Mouse (Mus musculus) neural tube, embryonic 13.5 days (tissue): ENCODE data around the gene Sptbn1. TPM values are rescaled to one million over a fixed set of nuclear protein-coding genes. Genes with fewer than 3 reads are reported as not detected.
A peak's percentile ranks its signal among the peaks of the same experiment; 100 is the strongest.

Source experiments
- ATAC-seq: fragments of 200-750 bp; cut with Nextera tagmentation; 2 replicates; pipeline ENCODE4 v1.8.0; 2017; ENCODE audit warnings: low read depth, mild to moderate bottlenecking, moderate TSS enrichment, moderate library complexity
- H3K27ac ChIP-seq: fragments of 300-500 bp; sonication (generic); replicated peaks from 2 replicates; pipeline ENCODE4 v1.5.1; 2015; ENCODE audit warnings: moderate library complexity, mild to moderate bottlenecking, inconsistent platforms
- H3K27me3 ChIP-seq: fragments of 300-500 bp; sonication (generic); 2 replicates; pipeline ENCODE4 v1.6.1; 2015; ENCODE audit warnings: mild to moderate bottlenecking, inconsistent platforms
- H3K36me3 ChIP-seq: fragments of 300-500 bp; sonication (generic); 2 replicates; pipeline ENCODE4 v1.6.1; 2015; ENCODE audit warnings: mild to moderate bottlenecking, inconsistent platforms
- H3K4me1 ChIP-seq: fragments of 300-500 bp; sonication (generic); replicated peaks from 2 replicates; pipeline ENCODE4 v1.6.1; 2015; ENCODE audit warnings: inconsistent platforms
- H3K4me2 ChIP-seq: fragments of 300-500 bp; sonication (generic); 2 replicates; pipeline ENCODE4 v1.6.1; 2015; ENCODE audit warnings: inconsistent platforms, mild to moderate bottlenecking, moderate library complexity
- H3K4me3 ChIP-seq: fragments of 300-500 bp; sonication (generic); 2 replicates; pipeline ENCODE4 v1.5.1; 2015; ENCODE audit warnings: mild to moderate bottlenecking, inconsistent platforms
- H3K9ac ChIP-seq: fragments of 300-500 bp; sonication (generic); 2 replicates; pipeline ENCODE4 v1.6.1; 2015; ENCODE audit warnings: moderate library complexity, mild to moderate bottlenecking, inconsistent platforms
- H3K9me3 ChIP-seq: fragments of 300-500 bp; sonication (generic); 2 replicates; pipeline ENCODE4 v1.6.1; 2016; ENCODE audit warnings: inconsistent platforms
- WGBS: fragments of 180-500 bp; shearing (Covaris S2); methylation state at CpG from one replicate; pipeline ENCODE4 v1.1.7; 2015; 5-methylcytosine and 5-hydroxymethylcytosine counted together
- polyA plus RNA-seq: library from polyadenylated mRNA; unstranded; fragments of >200 nt; fragmentation: Nextera tagmentation; extraction: Ambion mirVana; gene quantifications from 2 replicates; pipeline ENCODE4 v1.2.1, GENCODE M21; 2015

The Sptbn1 gene
- polyA plus RNA-seq, 1 experiment from 2014 or later, result 183 TPM

DNA sequence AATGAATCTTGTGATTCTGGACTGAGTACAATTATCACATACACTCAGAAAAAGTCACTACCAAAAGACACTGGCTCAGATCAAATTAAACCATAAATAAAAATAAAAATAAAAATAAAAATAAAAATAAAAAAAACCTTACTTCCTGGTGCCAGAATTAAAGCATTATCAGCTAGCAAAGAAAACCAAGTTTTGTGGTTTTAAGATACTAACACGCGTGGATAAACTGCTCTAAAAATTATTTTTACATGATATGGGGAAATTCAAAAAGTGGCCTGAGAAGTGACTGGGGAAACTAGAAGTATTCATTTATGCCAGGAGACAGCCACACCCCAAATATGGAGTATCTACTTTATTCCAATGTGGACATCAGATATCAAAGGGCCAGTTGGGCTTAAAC lies 89.8 kb downstream of the Sptbn1 start:
- no peak overlapping the region for H3K4me3 ChIP-seq
- 99% methylated on average over 2 of the region's 2 CpGs for WGBS
- no peak for ATAC-seq

DNA sequence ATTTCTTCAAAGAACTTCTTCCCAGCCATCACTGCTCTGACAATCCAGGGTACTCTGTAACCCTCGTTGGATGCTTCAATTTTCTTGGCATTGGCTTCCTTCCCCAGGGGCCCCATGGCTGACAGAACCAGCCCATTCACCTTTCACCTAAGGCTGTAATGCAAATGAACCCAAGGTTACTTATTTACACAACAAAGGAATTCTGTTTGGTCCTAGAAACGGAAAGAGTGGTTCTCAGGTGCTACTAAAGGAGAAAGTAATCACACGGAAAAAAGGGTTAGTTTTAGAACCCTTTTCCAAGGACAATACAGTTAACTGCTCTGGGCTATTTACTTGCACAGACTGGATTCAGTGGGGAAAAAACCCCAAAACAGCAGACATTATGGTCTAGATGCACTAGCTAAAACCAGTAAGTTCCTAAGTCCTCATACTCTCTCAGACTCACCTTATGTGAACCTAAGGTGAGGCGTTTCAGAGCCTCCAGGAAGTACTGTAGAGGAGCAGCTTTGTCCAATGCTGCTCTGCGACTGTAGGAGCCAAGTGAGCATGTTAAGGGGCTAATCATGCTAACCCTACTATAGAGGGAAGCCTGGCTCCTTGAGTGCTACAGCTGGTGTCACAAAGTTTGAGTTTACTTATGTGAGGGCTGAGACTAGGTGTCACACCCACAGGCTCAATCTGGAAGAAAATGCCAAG lies 90.7 kb downstream of the Sptbn1 start:
- no peak for ATAC-seq
- Histone ChIP-seq H3K9me3 (no peaks in the 10 kb centered on the region), H3K9ac (no peak overlapping the region), H3K4me2 (no peak overlapping the region), H3K4me1 (peaks cover 7% of the 10 kb centered on the region; the same call in 1 of the 2 replicates), H3K27ac (no peak overlapping the region), H3K4me3 (no peak overlapping the region), H3K36me3 (no peaks in the 10 kb centered on the region), H3K27me3 (no peaks in the 10 kb centered on the region)
- 26% methylated on average over 5 of the region's 5 CpGs for WGBS

More for the DNA sequence above, 89.8 kb downstream of the Sptbn1 start:
- Histone ChIP-seq H3K4me2 (no peak overlapping the region), H3K9me3 (no peaks in the 10 kb centered on the region), H3K36me3 (peaks cover 3% of the 10 kb centered on the region; the same call in 1 of the 2 replicates), H3K27ac (no peak overlapping the region), H3K4me1 (peaks cover 7% of the 10 kb centered on the region; the same call in 1 of the 2 replicates), H3K9ac (no peak overlapping the region), H3K27me3 (no peaks in the 10 kb centered on the region)

DNA sequence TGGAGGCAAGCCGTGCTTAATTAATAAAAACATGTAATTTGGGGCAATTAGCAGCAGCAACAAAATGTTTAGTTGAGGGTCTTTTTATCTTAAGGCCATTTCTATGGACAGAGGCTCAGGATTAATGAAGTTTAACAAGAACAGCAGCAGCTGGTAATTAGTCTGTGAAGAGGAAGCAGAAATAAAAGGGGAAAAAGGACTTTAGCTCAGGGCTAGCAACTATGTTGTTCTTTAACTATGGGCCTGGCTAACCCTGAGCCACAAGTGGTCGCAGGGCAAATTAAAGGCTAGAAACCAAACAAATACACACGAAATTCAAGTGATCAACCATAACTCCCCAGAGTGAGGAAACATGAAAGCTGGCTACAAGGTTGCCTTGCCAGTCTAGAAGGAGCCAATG lies 91.9 kb downstream of the Sptbn1 start:
- ATAC-seq, result no peak
- no peaks in the 10 kb centered on the region for H3K9me3 ChIP-seq
- no peak overlapping the region for H3K4me3 ChIP-seq
- no peaks in the 10 kb centered on the region for H3K27me3 ChIP-seq
- 68% methylated on average over 3 of the region's 3 CpGs for WGBS
- no peak overlapping the region for H3K9ac ChIP-seq
- H3K4me1 ChIP-seq, result peaks cover 7% of the 10 kb centered on the region; the same call in 1 of the 2 replicates
- H3K4me2 ChIP-seq, result no peak overlapping the region
- no peak overlapping the region for H3K27ac ChIP-seq
- no peaks in the 10 kb centered on the region for H3K36me3 ChIP-seq

DNA sequence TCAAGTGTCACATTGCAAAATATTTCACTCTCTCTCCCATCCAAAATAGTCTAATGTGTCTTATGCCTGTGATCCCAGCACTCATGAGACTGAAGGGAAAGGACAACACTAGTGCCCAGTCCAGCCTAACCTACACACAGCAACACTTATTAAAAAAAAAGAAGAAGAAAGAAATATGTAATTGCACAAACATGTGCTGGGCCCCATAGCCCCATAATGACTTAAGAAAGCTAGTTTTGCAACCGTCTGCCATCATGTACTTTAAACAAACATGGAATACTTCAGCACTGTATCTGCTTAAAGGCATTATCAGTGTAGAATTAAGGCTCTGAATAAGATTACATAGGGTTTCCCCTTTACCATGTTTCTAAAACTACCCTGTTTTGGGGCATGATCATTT lies 92.4 kb downstream of the Sptbn1 start:
- H3K9ac ChIP-seq, result no peak overlapping the region
- H3K4me1 ChIP-seq, result peaks cover 7% of the 10 kb centered on the region; the same call in 1 of the 2 replicates
- no peak for ATAC-seq
- H3K27me3 ChIP-seq, result no peaks in the 10 kb centered on the region
- no peak overlapping the region for H3K4me2 ChIP-seq
- no peak overlapping the region for H3K4me3 ChIP-seq
- 72% methylated on average over 1 of the region's 1 CpGs for WGBS
- no peak overlapping the region for H3K27ac ChIP-seq
- H3K9me3 ChIP-seq, result no peaks in the 10 kb centered on the region
- H3K36me3 ChIP-seq, result no peaks in the 10 kb centered on the region

DNA sequence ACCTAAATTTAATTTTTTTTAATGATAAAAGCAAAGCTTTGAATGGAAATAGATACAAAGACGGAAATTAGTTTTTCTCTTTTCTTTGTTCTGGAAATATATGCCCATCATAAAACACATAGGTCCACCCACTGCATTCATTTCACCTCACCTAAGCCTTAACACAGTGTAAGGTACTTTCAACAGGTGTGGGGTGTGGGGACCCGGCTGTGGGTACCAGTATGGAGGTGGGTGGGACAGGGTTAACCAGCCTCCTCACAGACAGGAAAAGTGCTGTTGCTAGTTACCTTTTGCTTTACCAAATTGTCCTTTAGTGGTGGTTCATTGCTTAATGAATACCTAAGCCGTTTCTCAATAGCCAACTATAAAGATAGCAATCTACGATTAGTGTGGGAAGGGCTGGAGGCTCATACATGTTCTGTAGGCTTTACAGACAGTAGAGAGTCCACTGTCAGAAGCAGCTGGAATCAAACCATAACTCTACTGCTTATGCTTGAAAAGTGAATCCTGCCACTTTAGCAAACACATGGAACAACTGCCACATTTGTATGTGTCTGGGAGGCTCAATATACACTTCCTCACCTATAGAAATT lies 96.3 kb downstream of the Sptbn1 start:
- Histone ChIP-seq H3K36me3 (no peaks in the 10 kb centered on the region), H3K4me2 (no peak overlapping the region), H3K9me3 (no peaks in the 10 kb centered on the region), H3K4me1 (peaks cover 20% of the 10 kb centered on the region), H3K27ac (no peak overlapping the region), H3K4me3 (no peak overlapping the region), H3K9ac (no peak overlapping the region), H3K27me3 (no peaks in the 10 kb centered on the region)
- ATAC-seq, result no peak
- WGBS, result 96% methylated on average over 4 of the region's 4 CpGs

DNA sequence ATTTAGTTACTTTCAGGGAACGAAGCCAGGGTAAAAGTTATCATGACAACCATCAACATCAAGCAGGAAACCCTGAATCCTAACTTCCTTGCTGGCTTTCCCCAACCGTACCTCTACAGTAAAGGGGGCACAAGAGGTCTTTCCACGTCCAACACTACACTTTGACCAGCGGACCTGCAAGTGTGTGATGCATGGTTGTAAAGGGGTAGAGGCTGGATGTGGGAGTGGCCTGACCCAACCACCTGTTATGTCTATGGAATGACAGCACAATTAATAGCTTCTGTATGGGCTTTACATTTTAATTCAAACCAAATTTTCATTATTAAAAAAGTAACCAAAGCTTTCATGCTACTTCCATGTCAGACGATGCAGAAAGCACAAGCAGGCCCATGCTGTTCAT lies 96.8 kb downstream of the Sptbn1 start:
- Histone ChIP-seq H3K4me3 (no peak overlapping the region), H3K9ac (no peak overlapping the region), H3K4me1 (peaks cover 21% of the 10 kb centered on the region), H3K36me3 (no peaks in the 10 kb centered on the region), H3K4me2 (no peak overlapping the region), H3K27ac (no peak overlapping the region), H3K9me3 (no peaks in the 10 kb centered on the region), H3K27me3 (no peaks in the 10 kb centered on the region)
- no peak for ATAC-seq
- WGBS, result 95% methylated on average over 5 of the region's 5 CpGs

DNA sequence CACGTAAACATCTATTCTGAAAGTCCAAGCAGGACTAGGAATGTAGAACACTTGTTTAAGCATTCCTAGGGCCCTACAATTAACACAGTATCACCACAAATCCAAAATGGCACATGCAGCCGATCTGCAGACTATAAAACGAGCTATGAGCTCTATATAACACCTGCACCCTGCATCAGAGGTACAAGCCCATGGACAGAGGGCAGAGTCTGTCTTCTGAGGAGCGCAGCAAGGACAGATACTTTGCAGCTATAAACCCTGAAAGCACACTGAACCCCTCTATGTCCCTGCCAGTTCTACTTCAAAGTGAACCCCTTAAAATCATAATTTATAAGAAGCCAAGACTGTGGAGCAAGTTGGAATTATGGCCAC lies 101.4 kb downstream of the Sptbn1 start:
- Histone ChIP-seq H3K27me3 (no peaks in the 10 kb centered on the region), H3K36me3 (no peaks in the 10 kb centered on the region), H3K9me3 (no peaks in the 10 kb centered on the region), H3K9ac (no peak overlapping the region), H3K27ac (no peak overlapping the region), H3K4me2 (no peak overlapping the region), H3K4me1 (peaks cover 40% of the 10 kb centered on the region), H3K4me3 (no peak overlapping the region)
- ATAC-seq, result no peak
- 73% methylated on average over 4 of the region's 4 CpGs for WGBS

DNA sequence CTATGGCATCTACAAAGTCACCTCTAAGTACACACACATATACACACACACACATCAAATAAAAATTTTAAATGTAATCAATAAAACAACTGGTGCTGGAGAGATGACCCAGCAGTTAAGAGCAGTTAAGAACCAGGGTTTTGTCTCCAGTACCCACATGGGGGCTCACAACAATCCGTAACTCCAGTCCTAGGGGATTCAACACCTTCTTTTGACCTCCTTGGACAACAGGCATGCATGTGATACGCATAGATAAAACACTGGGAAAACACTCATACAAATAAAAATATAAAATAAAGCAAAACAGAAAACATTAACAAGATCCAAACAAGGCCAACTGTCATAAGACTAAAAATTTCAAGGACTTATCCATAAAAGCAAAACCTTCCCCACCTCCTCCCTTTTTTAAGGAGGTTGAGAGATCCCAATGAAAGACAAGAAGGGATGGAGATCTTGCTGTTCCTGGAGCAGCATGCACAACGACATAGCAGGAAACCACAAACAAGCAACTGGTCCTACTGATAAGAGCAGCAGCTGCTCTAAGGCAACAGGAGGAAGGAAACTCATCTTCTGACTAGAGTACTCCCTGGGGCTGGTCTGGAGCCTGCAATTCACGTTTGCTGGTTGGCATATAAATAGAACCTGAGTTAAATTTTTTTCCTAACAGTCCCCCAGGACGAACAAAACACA lies 102.0 kb downstream of the Sptbn1 start:
- no peak for ATAC-seq
- Histone ChIP-seq H3K36me3 (no peaks in the 10 kb centered on the region), H3K4me1 (peaks cover 45% of the 10 kb centered on the region), H3K4me3 (no peak overlapping the region), H3K27me3 (no peaks in the 10 kb centered on the region), H3K27ac (no peak overlapping the region), H3K4me2 (no peak overlapping the region), H3K9me3 (no peaks in the 10 kb centered on the region), H3K9ac (no peak overlapping the region)
- 61% methylated on average over 5 of the region's 5 CpGs for WGBS

DNA sequence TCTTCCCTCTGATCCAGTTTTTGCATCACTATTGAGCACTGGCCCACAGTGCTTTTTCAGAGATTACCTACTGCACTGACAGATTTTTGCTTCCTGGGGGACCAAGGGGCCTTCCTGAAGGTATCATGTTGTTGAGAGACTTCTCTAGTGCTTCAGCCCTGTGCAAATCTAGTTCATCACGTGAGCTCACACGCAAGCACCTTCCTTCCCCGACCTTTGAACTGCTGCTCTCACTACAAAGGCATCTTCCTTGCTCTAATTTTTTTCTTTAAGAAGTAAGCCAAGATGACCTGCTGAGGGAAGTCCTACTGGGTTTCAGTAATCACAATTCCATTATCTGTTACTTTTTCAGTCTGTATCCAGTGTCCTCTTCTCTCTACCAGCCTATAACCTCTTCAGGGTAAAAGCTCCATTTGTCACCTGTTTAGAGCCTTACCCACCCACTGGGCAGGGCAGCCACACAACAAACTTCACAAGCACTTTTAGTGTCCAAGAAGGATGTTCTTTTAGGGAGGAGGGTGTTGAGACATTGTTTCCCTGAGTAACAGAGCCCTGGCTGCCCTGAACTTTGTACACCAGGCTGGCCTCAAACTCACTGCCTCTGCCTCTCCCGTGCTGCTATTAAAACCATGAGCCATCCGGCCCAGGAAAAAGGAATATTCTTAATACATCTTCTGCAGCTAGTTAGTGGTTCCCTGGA lies 103.3 kb downstream of the Sptbn1 start:
- no peak overlapping the region for H3K9ac ChIP-seq
- peaks cover 47% of the 10 kb centered on the region for H3K4me1 ChIP-seq
- H3K4me2 ChIP-seq, result no peak overlapping the region
- no peak overlapping the region for H3K27ac ChIP-seq
- no peak for ATAC-seq
- no peaks in the 10 kb centered on the region for H3K36me3 ChIP-seq
- no peaks in the 10 kb centered on the region for H3K9me3 ChIP-seq
- no peaks in the 10 kb centered on the region for H3K27me3 ChIP-seq
- no peak overlapping the region for H3K4me3 ChIP-seq
- WGBS, result 68% methylated on average over 5 of the region's 5 CpGs

DNA sequence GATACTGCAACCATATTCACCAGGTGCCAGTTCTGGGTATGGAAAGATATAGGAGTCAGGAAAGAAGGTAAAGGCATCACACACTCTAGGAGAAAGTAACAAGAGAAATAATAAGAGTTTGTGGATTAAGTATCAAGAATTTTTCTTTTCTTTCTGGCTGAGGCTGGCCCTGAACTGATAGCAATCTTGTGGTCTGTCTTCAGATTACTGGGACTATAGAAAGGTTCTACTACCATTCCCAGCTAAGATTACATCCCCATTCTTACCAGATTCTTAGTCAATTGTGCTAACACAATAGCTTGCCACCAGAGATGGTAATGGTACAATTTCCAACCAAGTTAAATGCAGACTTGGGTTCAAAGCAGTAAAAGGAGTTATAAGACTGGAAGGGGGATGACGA lies 104.1 kb downstream of the Sptbn1 start:
- peaks cover 52% of the 10 kb centered on the region for H3K4me1 ChIP-seq
- peaks cover 7% of the 10 kb centered on the region for H3K36me3 ChIP-seq
- H3K4me3 ChIP-seq, result no peak overlapping the region
- no peak overlapping the region for H3K4me2 ChIP-seq
- WGBS, result 38% methylated on average over 1 of the region's 1 CpGs
- no peak for ATAC-seq
- no peaks in the 10 kb centered on the region for H3K9me3 ChIP-seq
- no peaks in the 10 kb centered on the region for H3K27me3 ChIP-seq
- no peak overlapping the region for H3K27ac ChIP-seq
- no peak overlapping the region for H3K9ac ChIP-seq

DNA sequence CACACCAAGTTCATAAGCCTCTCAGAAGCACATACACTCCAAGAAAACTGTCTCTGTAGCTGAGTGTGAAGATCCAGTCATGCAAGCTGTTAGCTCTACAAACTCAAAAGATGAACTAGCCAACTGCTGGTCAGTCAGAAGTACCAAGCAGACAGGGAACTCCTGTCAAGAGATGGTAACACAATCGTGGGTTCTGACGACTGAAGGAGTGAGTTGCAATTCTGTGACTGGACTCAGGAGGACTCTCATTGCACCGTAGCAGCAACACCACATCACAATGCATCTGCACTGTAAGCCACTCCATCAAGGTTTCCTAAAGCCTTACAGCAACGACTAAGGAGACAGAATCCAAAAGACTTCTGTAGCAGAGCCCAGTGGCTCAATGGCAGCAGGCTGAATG lies 104.9 kb downstream of the Sptbn1 start:
- no peak overlapping the region for H3K4me3 ChIP-seq
- no peaks in the 10 kb centered on the region for H3K9me3 ChIP-seq
- H3K4me1 ChIP-seq, result peaks cover 58% of the 10 kb centered on the region
- no peak overlapping the region for H3K4me2 ChIP-seq
- H3K36me3 ChIP-seq, result peaks cover 15% of the 10 kb centered on the region
- H3K9ac ChIP-seq, result no peak overlapping the region
- no peak for ATAC-seq
- WGBS, result 77% methylated on average over 4 of the region's 4 CpGs
- no peaks in the 10 kb centered on the region for H3K27me3 ChIP-seq
- no peak overlapping the region for H3K27ac ChIP-seq

DNA sequence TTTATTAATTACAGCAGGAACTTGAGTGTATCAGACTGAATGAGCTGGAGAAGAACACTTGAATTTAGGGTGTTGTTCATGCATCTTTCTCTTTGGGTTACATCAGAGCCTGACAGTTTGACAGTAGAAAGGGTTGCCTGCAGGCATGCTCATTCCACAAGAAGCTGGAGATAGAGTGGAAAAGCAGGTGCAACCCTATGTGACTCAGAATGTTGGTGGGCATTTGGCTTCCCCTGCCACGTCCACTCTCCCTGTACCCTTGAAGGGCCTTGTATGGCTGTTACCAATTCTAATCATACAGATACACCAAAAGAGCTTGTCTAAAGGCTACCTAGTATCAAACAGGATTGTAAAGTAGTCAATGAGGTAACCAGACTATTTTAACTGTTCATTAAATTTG lies 106.2 kb downstream of the Sptbn1 start:
- Histone ChIP-seq H3K4me2 (no peak overlapping the region), H3K4me3 (no peak overlapping the region), H3K4me1 (peaks cover 48% of the 10 kb centered on the region), H3K27ac (peak overlapping the region; percentile 64), H3K9me3 (no peaks in the 10 kb centered on the region), H3K9ac (no peak overlapping the region), H3K36me3 (peaks cover 17% of the 10 kb centered on the region), H3K27me3 (no peaks in the 10 kb centered on the region)
- no peak for ATAC-seq
- 81% methylated on average over 1 of the region's 1 CpGs for WGBS
